Mouse (Mus musculus) neural tube, embryonic 12.5 days (tissue): ENCODE results near the gene Akap2. TPM values are rescaled to one million over a fixed set of nuclear protein-coding genes. Genes with fewer than 3 reads are reported as not detected.

Experiments used
- ATAC-seq: fragments of 200-750 bp; cut with Nextera tagmentation; 2 replicates; pipeline ENCODE4 v1.8.0; 2017; ENCODE audit warnings: low read depth, mild to moderate bottlenecking, moderate TSS enrichment, moderate library complexity; ENCODE audit not compliant: low FRiP score
- H3K27ac ChIP-seq: fragments of 300-500 bp; sonication (generic); 2 replicates; pipeline ENCODE4 v1.5.1; 2016
- H3K27me3 ChIP-seq: fragments of 300-500 bp; sonication (generic); replicated peaks from 2 replicates; pipeline ENCODE4 v1.6.1; 2016; ENCODE audit warnings: mild to moderate bottlenecking
- H3K36me3 ChIP-seq: fragments of 300-500 bp; sonication (generic); 2 replicates; pipeline ENCODE4 v1.6.1; 2016; ENCODE audit warnings: mild to moderate bottlenecking
- H3K4me1 ChIP-seq: fragments of 300-500 bp; sonication (generic); 2 replicates; pipeline ENCODE4 v1.6.1; 2016
- H3K4me2 ChIP-seq: fragments of 300-500 bp; sonication (generic); replicated peaks from 2 replicates; pipeline ENCODE4 v1.6.1; 2016; ENCODE audit warnings: mild to moderate bottlenecking
- H3K4me3 ChIP-seq: fragments of 300-500 bp; sonication (generic); 2 replicates; pipeline ENCODE4 v1.5.1; 2016
- H3K9ac ChIP-seq: fragments of 300-500 bp; sonication (generic); 2 replicates; pipeline ENCODE4 v1.6.1; 2016; ENCODE audit warnings: mild to moderate bottlenecking
- H3K9me3 ChIP-seq: fragments of 300-500 bp; sonication (generic); 2 replicates; pipeline ENCODE4 v1.6.1; 2016; ENCODE audit warnings: mild to moderate bottlenecking
- WGBS: fragments of 180-500 bp; shearing (Covaris S2); methylation state at CpG from one replicate; pipeline ENCODE4 v1.1.7; 2016; 5-methylcytosine and 5-hydroxymethylcytosine counted together
- polyA plus RNA-seq: library from polyadenylated mRNA; unstranded; fragments of >200 nt; fragmentation: Nextera tagmentation; extraction: Ambion mirVana; gene quantifications from 2 replicates; pipeline ENCODE4 v1.2.1, GENCODE M21; 2016

The Akap2 gene
- polyA plus RNA-seq, 1 experiment from 2014 or later = 28.9 TPM

DNA sequence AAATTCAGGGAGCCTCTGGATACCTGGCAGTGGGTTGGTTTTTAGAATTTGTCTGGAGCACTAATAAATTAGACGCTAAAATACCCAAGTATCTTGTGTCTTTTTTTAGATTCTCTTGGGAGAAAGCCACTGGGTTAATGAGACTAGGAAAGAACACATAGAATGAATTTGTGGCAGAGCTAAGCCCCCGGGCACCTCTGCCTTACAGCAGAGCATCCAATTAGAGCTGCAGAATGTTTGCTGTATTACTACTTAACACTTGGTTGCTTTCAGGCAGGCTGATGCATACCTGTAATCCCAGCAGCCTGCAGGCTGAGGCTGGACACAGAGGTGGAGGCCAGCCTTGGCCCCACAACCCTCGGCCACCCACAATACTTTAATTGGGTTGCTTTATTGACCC lies 112.3 kb downstream of the Akap2 start:
- no peak for ATAC-seq
- 72% methylated on average over 3 of the region's 3 CpGs for WGBS
- Histone ChIP-seq H3K4me1 (peaks cover 21% of the 10 kb centered on the region), H3K4me2 (no peak overlapping the region), H3K9me3 (no peaks in the 10 kb centered on the region), H3K9ac (no peak overlapping the region), H3K36me3 (no peaks in the 10 kb centered on the region), H3K27ac (no peak overlapping the region), H3K4me3 (no peak overlapping the region), H3K27me3 (no peaks in the 10 kb centered on the region)

GRCm38 (mm10) chr4:57832318-57832717 lies 114.9 kb downstream of the Akap2 start:
- no peaks in the 10 kb centered on the region for H3K36me3 ChIP-seq
- H3K4me2 ChIP-seq = no peak overlapping the region
- H3K27ac ChIP-seq = no peak overlapping the region
- H3K27me3 ChIP-seq = no peaks in the 10 kb centered on the region
- no peaks in the 10 kb centered on the region for H3K9me3 ChIP-seq
- H3K9ac ChIP-seq = no peak overlapping the region
- H3K4me1 ChIP-seq = peaks cover 12% of the 10 kb centered on the region
- no peak for ATAC-seq
- no peak overlapping the region for H3K4me3 ChIP-seq
- 45% methylated on average over 7 of the region's 7 CpGs for WGBS

- WGBS = 51% methylated on average over 4 of the region's 4 CpGs
- H3K9me3 ChIP-seq = no peaks in the 10 kb centered on the region
- H3K27ac ChIP-seq = no peak overlapping the region
- ATAC-seq = peak; percentile 58
- H3K4me2 ChIP-seq = no peak overlapping the region
- H3K4me1 ChIP-seq = peaks cover 12% of the 10 kb centered on the region
- H3K9ac ChIP-seq = no peak overlapping the region
- no peaks in the 10 kb centered on the region for H3K27me3 ChIP-seq
- H3K4me3 ChIP-seq = no peak overlapping the region
- no peaks in the 10 kb centered on the region for H3K36me3 ChIP-seq
Measured at GRCm38 (mm10) chr4:57833060-57833459, 115.6 kb downstream of the Akap2 start.

- Histone ChIP-seq H3K27me3 (no peaks in the 10 kb centered on the region), H3K9me3 (no peaks in the 10 kb centered on the region), H3K4me1 (peaks cover 12% of the 10 kb centered on the region), H3K27ac (no peak overlapping the region), H3K4me3 (no peak overlapping the region), H3K4me2 (no peak overlapping the region), H3K36me3 (no peaks in the 10 kb centered on the region), H3K9ac (no peak overlapping the region)
- ATAC-seq = no peak
- 72% methylated on average over 4 of the region's 4 CpGs for WGBS
Measured at GRCm38 (mm10) chr4:57834141-57834540, 116.7 kb downstream of the Akap2 start.

DNA sequence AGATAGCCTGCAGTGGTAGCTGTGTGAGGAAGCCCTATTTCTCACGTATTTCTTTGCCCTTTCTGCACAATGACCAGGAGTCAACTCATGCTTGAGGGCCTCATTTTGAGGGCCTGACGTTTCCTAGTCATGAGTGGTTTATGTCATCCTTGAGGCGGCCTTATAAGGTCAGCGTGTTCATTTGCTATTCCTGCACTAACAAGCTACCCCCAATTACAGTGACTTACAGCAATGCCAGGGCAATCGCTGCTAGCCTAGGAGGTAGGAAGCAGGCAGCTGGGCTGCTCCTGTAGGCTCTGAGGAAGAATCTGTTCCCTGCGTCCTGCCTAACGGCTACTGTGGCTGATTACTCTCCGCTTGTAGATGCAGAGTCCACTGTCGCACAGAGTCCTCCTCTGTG lies 119.6 kb downstream of the Akap2 start:
- H3K27ac ChIP-seq = no peak overlapping the region
- ATAC-seq = no peak
- H3K9ac ChIP-seq = no peak overlapping the region
- no peak overlapping the region for H3K4me2 ChIP-seq
- no peak overlapping the region for H3K4me3 ChIP-seq
- H3K36me3 ChIP-seq = no peaks in the 10 kb centered on the region
- H3K4me1 ChIP-seq = peaks cover 11% of the 10 kb centered on the region
- WGBS = 64% methylated on average over 9 of the region's 9 CpGs
- H3K9me3 ChIP-seq = no peaks in the 10 kb centered on the region
- H3K27me3 ChIP-seq = no peaks in the 10 kb centered on the region

DNA sequence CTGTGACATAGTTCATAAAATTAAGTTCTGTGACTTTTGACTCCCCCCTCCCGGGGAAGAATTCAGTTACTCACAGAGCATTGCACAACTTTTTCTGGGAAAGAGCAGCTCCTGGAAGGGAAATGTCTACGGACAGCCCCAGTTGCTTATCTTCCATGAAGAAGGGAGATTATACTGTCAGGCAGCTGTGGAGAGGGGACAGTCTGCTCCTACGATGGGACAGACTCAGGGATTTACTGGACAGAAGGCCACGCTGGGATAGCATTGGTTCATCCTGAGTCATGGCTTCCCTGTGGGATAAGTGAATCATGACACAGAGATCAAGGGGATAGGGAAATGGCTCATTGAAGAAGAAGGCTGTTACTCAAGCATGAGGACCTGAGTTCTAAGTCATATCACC lies 121.9 kb downstream of the Akap2 start:
- WGBS = 83% methylated on average over 4 of the region's 4 CpGs
- no peak overlapping the region for H3K27ac ChIP-seq
- no peaks in the 10 kb centered on the region for H3K36me3 ChIP-seq
- no peak overlapping the region for H3K4me3 ChIP-seq
- ATAC-seq = no peak
- H3K4me1 ChIP-seq = peaks cover 2% of the 10 kb centered on the region; the same call in 1 of the 2 replicates
- H3K4me2 ChIP-seq = no peak overlapping the region
- H3K27me3 ChIP-seq = no peaks in the 10 kb centered on the region
- no peak overlapping the region for H3K9ac ChIP-seq
- H3K9me3 ChIP-seq = no peaks in the 10 kb centered on the region

- H3K9me3 ChIP-seq = no peaks in the 10 kb centered on the region
- WGBS = 10% methylated on average over 1 of the region's 1 CpGs
Measured at GRCm38 (mm10) chr4:57841911-57842310, 124.5 kb downstream of the Akap2 start.

GRCm38 (mm10) chr4:57842472-57843305 lies 125.2 kb downstream of the Akap2 start:
- no peak overlapping the region for H3K27ac ChIP-seq
- WGBS = 69% methylated on average over 11 of the region's 11 CpGs
- ATAC-seq = no peak
- no peaks in the 10 kb centered on the region for H3K27me3 ChIP-seq
- H3K36me3 ChIP-seq = no peaks in the 10 kb centered on the region
- H3K4me2 ChIP-seq = no peak overlapping the region
- no peaks in the 10 kb centered on the region for H3K9me3 ChIP-seq
- H3K4me3 ChIP-seq = no peak overlapping the region
- H3K4me1 ChIP-seq = peaks cover 33% of the 10 kb centered on the region
- H3K9ac ChIP-seq = no peak overlapping the region

More at GRCm38 (mm10) chr4:57841911-57842310, 124.5 kb downstream of the Akap2 start:
- no peak overlapping the region for H3K27ac ChIP-seq
- H3K4me2 ChIP-seq = no peak overlapping the region
- no peaks in the 10 kb centered on the region for H3K36me3 ChIP-seq
- no peak overlapping the region for H3K4me3 ChIP-seq
- no peaks in the 10 kb centered on the region for H3K27me3 ChIP-seq
- peaks cover 26% of the 10 kb centered on the region for H3K4me1 ChIP-seq
- no peak overlapping the region for H3K9ac ChIP-seq
- no peak for ATAC-seq

GRCm38 (mm10) chr4:57845031-57845431 lies 127.6 kb downstream of the Akap2 start:
- WGBS = under 1% methylated on average over 10 of the region's 10 CpGs

GRCm38 (mm10) chr4:57845541-57846210 lies 128.2 kb downstream of the Akap2 start:
- peak; percentile 51 for ATAC-seq
- H3K27me3 ChIP-seq = no peaks in the 10 kb centered on the region
- 0 out of 2 replicates have a peak, but pooled peaks cover 6% of the 10 kb centered on the region for H3K36me3 ChIP-seq
- H3K4me3 ChIP-seq = peak overlapping the region; percentile 26
- WGBS = 13% methylated on average over 12 of the region's 12 CpGs
- peak overlapping the region; percentile 49 for H3K9ac ChIP-seq
- H3K27ac ChIP-seq = peak overlapping the region; percentile 68
- H3K9me3 ChIP-seq = no peaks in the 10 kb centered on the region
- peaks cover 36% of the 10 kb centered on the region for H3K4me1 ChIP-seq
- peak overlapping the region; percentile 53 for H3K4me2 ChIP-seq

More at GRCm38 (mm10) chr4:57845031-57845431, 127.6 kb downstream of the Akap2 start:
- no peaks in the 10 kb centered on the region for H3K27me3 ChIP-seq
- H3K27ac ChIP-seq = peak overlapping the region; percentile 68; the same call in 1 of the 2 replicates
- H3K4me3 ChIP-seq = peak overlapping the region; percentile 26
- H3K4me1 ChIP-seq = peaks cover 36% of the 10 kb centered on the region
- H3K9ac ChIP-seq = peak overlapping the region; percentile 49
- ATAC-seq = peak; percentile 79
- H3K4me2 ChIP-seq = peak overlapping the region; percentile 53
- 0 out of 2 replicates have a peak, but pooled peaks cover under 1% of the 10 kb centered on the region for H3K36me3 ChIP-seq
- no peaks in the 10 kb centered on the region for H3K9me3 ChIP-seq

GRCm38 (mm10) chr4:57846381-57846990 lies 129.0 kb downstream of the Akap2 start:
- peak overlapping the region; percentile 53 for H3K4me2 ChIP-seq
- 50% methylated on average over 10 of the region's 12 CpGs for WGBS
- no peaks in the 10 kb centered on the region for H3K27me3 ChIP-seq
- H3K9ac ChIP-seq = 0 out of 2 replicates have a peak overlapping the region, but pooled peaks have one; percentile 2
- H3K36me3 ChIP-seq = peaks cover 9% of the 10 kb centered on the region; the same call in 1 of the 2 replicates
- no peaks in the 10 kb centered on the region for H3K9me3 ChIP-seq
- peak overlapping the region; percentile 68; the same call in 1 of the 2 replicates for H3K27ac ChIP-seq
- peaks cover 39% of the 10 kb centered on the region for H3K4me1 ChIP-seq
- H3K4me3 ChIP-seq = peak overlapping the region; percentile 26
- no peak for ATAC-seq

GRCm38 (mm10) chr4:57846991-57847422 lies 129.6 kb downstream of the Akap2 start:
- Histone ChIP-seq H3K27ac (0 out of 2 replicates have a peak overlapping the region, but pooled peaks have one; percentile 6), H3K9ac (0 out of 2 replicates have a peak overlapping the region, but pooled peaks have one; percentile 2), H3K27me3 (no peaks in the 10 kb centered on the region), H3K4me1 (peaks cover 41% of the 10 kb centered on the region), H3K36me3 (peaks cover 9% of the 10 kb centered on the region; the same call in 1 of the 2 replicates), H3K9me3 (no peaks in the 10 kb centered on the region), H3K4me2 (peak overlapping the region; percentile 53), H3K4me3 (no peak overlapping the region)
- WGBS = 18% methylated on average over 8 of the region's 8 CpGs
- no peak for ATAC-seq
